Mouse (Mus musculus) forebrain, embryonic 10.5 days (tissue): ENCODE data around the gene Vps45. TPM values are rescaled to one million over a fixed set of nuclear protein-coding genes. Genes with fewer than 3 reads are reported as not detected.

ENCODE experiments used
- DNase-seq: peaks from one replicate; pipeline ENCODE4 v3.0.0-alpha.2; 2017; ENCODE audit warnings: low spot score; ENCODE audit errors: extremely low spot score
- H3K27ac ChIP-seq: fragments of 300-500 bp; sonication (generic); 2 replicates; pipeline ENCODE4 v1.5.1; 2016; ENCODE audit warnings: mild to moderate bottlenecking
- H3K27me3 ChIP-seq: fragments of 300-500 bp; sonication (generic); 2 replicates; pipeline ENCODE4 v1.6.1; 2016; ENCODE audit warnings: mild to moderate bottlenecking; ENCODE audit not compliant: poor library complexity, severe bottlenecking
- H3K36me3 ChIP-seq: fragments of 300-500 bp; sonication (generic); replicated peaks from 2 replicates; pipeline ENCODE4 v1.6.1; 2016; ENCODE audit warnings: mild to moderate bottlenecking, moderate library complexity
- H3K4me1 ChIP-seq: fragments of 300-500 bp; sonication (generic); 2 replicates; pipeline ENCODE4 v1.6.1; 2016
- H3K4me3 ChIP-seq: fragments of 300-500 bp; sonication (generic); 2 replicates; pipeline ENCODE4 v1.5.1; 2016; ENCODE audit warnings: mild to moderate bottlenecking, moderate library complexity
- H3K9me3 ChIP-seq: fragments of 300-500 bp; sonication (generic); 2 replicates; pipeline ENCODE4 v1.6.1; 2016; ENCODE audit warnings: mild to moderate bottlenecking, moderate library complexity
- WGBS: fragments of 180-500 bp; shearing (Covaris S2); methylation state at CpG from one replicate; pipeline ENCODE4 v1.1.7; 2016; 5-methylcytosine and 5-hydroxymethylcytosine counted together
- polyA plus RNA-seq: library from polyadenylated mRNA; unstranded; fragments of >200 nt; fragmentation: Nextera tagmentation; extraction: Ambion mirVana; gene quantifications from 2 replicates; pipeline ENCODE4 v1.2.1, GENCODE M21; 2016

Gene Vps45
- polyA plus RNA-seq, 1 experiment from 2014 or later: 28.0 TPM

GRCm38 (mm10) chr3:96029336-96029735 is 28.9 kb downstream of the Vps45 start:
- no peak for DNase-seq
- H3K4me3 ChIP-seq: no peak overlapping the region
- no peaks in the 10 kb centered on the region for H3K4me1 ChIP-seq
- H3K27me3 ChIP-seq: no peaks in the 10 kb centered on the region
- WGBS: 91% methylated on average over 3 of the region's 3 CpGs
- no peak overlapping the region for H3K27ac ChIP-seq
- peaks cover 12% of the 10 kb centered on the region for H3K36me3 ChIP-seq
- H3K9me3 ChIP-seq: no peaks in the 10 kb centered on the region

- H3K9me3 ChIP-seq: no peaks in the 10 kb centered on the region
- no peak for DNase-seq
- 95% methylated on average over 1 of the region's 1 CpGs for WGBS
- no peaks in the 10 kb centered on the region for H3K4me1 ChIP-seq
- H3K4me3 ChIP-seq: no peak overlapping the region
- peaks cover 7% of the 10 kb centered on the region; the same call in 1 of the 2 replicates for H3K36me3 ChIP-seq
- H3K27ac ChIP-seq: no peak overlapping the region
- no peaks in the 10 kb centered on the region for H3K27me3 ChIP-seq
Measured at GRCm38 (mm10) chr3:96027875-96028274, 30.4 kb downstream of the Vps45 start.

DNA sequence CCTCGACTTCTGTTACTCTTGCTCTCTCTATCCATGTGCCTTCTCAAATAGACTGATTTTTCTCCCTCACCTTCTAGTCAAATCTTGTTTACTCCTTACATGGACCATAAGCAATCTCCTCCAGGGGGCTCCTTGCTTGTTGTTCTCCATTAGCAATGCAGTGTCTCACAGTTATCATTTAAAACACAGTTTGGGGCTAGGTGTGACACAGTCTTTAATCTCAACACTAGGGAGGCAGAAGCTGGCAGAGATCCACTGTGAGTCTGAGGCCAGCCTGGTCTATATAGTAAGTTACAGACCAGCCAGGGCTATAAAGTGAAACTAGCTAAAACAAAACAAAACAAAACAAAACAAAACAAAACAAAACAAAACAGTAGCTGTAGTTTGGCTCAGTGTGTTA is 31.1 kb downstream of the Vps45 start:
- no peak for DNase-seq
- H3K36me3 ChIP-seq: peaks cover 7% of the 10 kb centered on the region; the same call in 1 of the 2 replicates
- no peaks in the 10 kb centered on the region for H3K9me3 ChIP-seq
- no peak overlapping the region for H3K27ac ChIP-seq
- H3K4me1 ChIP-seq: no peaks in the 10 kb centered on the region
- no peak overlapping the region for H3K4me3 ChIP-seq
- 81% methylated on average over 1 of the region's 1 CpGs for WGBS
- H3K27me3 ChIP-seq: no peaks in the 10 kb centered on the region

DNA sequence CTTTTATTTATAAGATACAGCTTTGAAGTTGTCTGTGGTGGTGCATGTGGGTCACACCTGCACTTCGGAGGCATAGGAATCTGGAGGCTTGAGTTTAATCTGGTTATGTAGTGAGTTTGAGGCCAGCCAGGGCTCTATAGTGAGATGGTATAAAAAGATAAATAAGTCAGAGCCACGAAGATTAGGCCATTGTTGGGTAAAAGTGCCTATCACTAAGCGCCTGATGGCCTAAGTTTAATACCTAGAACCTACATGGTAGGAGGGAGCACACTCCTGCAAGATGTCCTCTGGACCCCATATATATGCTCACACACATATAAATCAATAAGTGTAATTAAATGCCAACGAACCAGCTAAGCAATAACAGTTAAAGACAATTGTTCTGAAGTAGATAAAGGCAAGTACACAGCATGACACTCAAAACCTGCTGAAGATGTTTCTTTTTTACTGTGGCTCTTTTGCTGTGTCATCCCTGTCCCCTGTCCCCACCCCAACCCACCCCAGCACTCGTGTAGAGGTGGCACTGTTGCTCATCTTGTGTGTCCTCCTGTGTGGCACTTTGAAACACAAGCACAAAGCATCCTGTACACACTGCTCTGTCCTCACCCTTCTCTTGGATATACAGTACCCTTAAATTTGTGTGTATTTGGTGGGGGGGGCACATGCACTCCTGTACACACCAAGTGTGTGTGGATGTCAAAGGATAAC is 36.7 kb downstream of the Vps45 start:
- WGBS: 78% methylated on average over 5 of the region's 5 CpGs
- Histone ChIP-seq H3K36me3 (peaks cover 4% of the 10 kb centered on the region; the same call in 1 of the 2 replicates), H3K4me1 (no peaks in the 10 kb centered on the region), H3K27ac (no peak overlapping the region), H3K27me3 (no peaks in the 10 kb centered on the region), H3K9me3 (no peaks in the 10 kb centered on the region), H3K4me3 (no peak overlapping the region)
- no peak for DNase-seq

GRCm38 (mm10) chr3:96020735-96021134 is 37.5 kb downstream of the Vps45 start:
- no peak overlapping the region for H3K4me3 ChIP-seq
- H3K4me1 ChIP-seq: no peaks in the 10 kb centered on the region
- no peak overlapping the region for H3K27ac ChIP-seq
- H3K9me3 ChIP-seq: no peaks in the 10 kb centered on the region
- 96% methylated on average over 1 of the region's 1 CpGs for WGBS
- peaks cover 4% of the 10 kb centered on the region; the same call in 1 of the 2 replicates for H3K36me3 ChIP-seq
- no peak for DNase-seq
- no peaks in the 10 kb centered on the region for H3K27me3 ChIP-seq

GRCm38 (mm10) chr3:96017461-96017860 is 40.8 kb downstream of the Vps45 start:
- WGBS: 85% methylated on average over 5 of the region's 5 CpGs

GRCm38 (mm10) chr3:96016257-96016889 is 41.9 kb downstream of the Vps45 start:
- peaks cover 4% of the 10 kb centered on the region; the same call in 1 of the 2 replicates for H3K4me1 ChIP-seq
- peaks cover 4% of the 10 kb centered on the region; the same call in 1 of the 2 replicates for H3K36me3 ChIP-seq
- no peak for DNase-seq
- H3K27me3 ChIP-seq: no peaks in the 10 kb centered on the region
- no peak overlapping the region for H3K4me3 ChIP-seq
- no peak overlapping the region for H3K27ac ChIP-seq
- no peaks in the 10 kb centered on the region for H3K9me3 ChIP-seq
- WGBS: 94% methylated on average over 2 of the region's 2 CpGs

More at GRCm38 (mm10) chr3:96017461-96017860, 40.8 kb downstream of the Vps45 start:
- no peak overlapping the region for H3K27ac ChIP-seq
- H3K36me3 ChIP-seq: peaks cover 4% of the 10 kb centered on the region; the same call in 1 of the 2 replicates
- no peak overlapping the region for H3K4me3 ChIP-seq
- H3K9me3 ChIP-seq: no peaks in the 10 kb centered on the region
- no peaks in the 10 kb centered on the region for H3K27me3 ChIP-seq
- no peak for DNase-seq
- peaks cover 4% of the 10 kb centered on the region; the same call in 1 of the 2 replicates for H3K4me1 ChIP-seq

DNA sequence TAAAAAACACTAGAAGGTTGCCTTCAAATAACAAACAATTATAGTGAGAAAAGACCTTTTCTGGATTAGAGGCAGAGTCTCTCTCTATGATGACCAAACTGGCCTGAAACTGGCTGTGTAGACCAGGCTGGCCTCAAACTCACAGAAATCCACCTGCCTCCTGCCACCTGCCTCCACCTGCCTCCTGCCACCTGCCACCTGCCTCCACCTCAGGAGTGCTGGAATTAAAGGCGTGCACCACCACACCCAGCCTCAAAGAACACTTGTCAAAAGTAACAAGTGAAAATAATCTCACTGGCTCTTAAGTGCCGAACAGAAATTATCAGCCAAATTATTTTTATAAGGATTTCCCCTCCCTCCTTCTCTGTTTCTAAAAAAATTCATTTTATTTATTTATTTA is 42.6 kb downstream of the Vps45 start:
- 88% methylated on average over 2 of the region's 2 CpGs for WGBS
- H3K27ac ChIP-seq: no peak overlapping the region

GRCm38 (mm10) chr3:96012805-96013204 is 45.5 kb downstream of the Vps45 start:
- 61% methylated on average over 5 of the region's 5 CpGs for WGBS
- no peak for DNase-seq

More for the DNA sequence above, 42.6 kb downstream of the Vps45 start:
- H3K4me3 ChIP-seq: no peak overlapping the region
- H3K4me1 ChIP-seq: peaks cover 4% of the 10 kb centered on the region; the same call in 1 of the 2 replicates
- no peaks in the 10 kb centered on the region for H3K27me3 ChIP-seq
- H3K36me3 ChIP-seq: peaks cover 8% of the 10 kb centered on the region; the same call in 1 of the 2 replicates
- no peak for DNase-seq
- no peaks in the 10 kb centered on the region for H3K9me3 ChIP-seq

DNA sequence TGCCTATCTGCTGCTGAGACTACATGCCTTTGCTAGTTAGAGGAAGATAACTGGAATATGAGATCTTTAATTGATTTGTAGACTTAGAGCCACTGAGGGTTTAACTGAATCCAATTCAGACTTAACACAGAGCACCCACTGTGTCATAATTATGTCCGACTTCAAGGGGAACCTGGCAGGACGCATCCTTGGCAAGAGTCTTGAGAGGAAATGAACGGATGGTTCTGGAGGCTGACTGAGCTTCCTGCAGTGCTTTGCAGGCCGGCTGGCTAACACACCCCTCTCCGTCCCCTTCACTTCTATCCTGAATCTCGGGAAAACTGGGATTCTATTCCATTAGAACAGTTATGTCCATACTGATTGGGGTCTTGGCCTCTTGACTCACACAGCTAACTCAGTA is 49.8 kb downstream of the Vps45 start:
- no peaks in the 10 kb centered on the region for H3K9me3 ChIP-seq
- 0 out of 2 replicates have a peak, but pooled peaks cover 5% of the 10 kb centered on the region for H3K36me3 ChIP-seq
- H3K4me3 ChIP-seq: no peak overlapping the region
- H3K27ac ChIP-seq: no peak overlapping the region
- WGBS: 88% methylated on average over 6 of the region's 6 CpGs
- H3K27me3 ChIP-seq: no peaks in the 10 kb centered on the region
- DNase-seq: no peak
- peaks cover 4% of the 10 kb centered on the region; the same call in 1 of the 2 replicates for H3K4me1 ChIP-seq

More at GRCm38 (mm10) chr3:96012805-96013204, 45.5 kb downstream of the Vps45 start:
- no peak overlapping the region for H3K4me3 ChIP-seq
- peaks cover 4% of the 10 kb centered on the region; the same call in 1 of the 2 replicates for H3K4me1 ChIP-seq
- no peak overlapping the region for H3K27ac ChIP-seq
- 0 out of 2 replicates have a peak, but pooled peaks cover 5% of the 10 kb centered on the region for H3K36me3 ChIP-seq
- no peaks in the 10 kb centered on the region for H3K9me3 ChIP-seq
- H3K27me3 ChIP-seq: no peaks in the 10 kb centered on the region

- 96% methylated on average over 1 of the region's 1 CpGs for WGBS
- no peak for DNase-seq
Measured at GRCm38 (mm10) chr3:96001560-96001959, 56.7 kb downstream of the Vps45 start.

DNA sequence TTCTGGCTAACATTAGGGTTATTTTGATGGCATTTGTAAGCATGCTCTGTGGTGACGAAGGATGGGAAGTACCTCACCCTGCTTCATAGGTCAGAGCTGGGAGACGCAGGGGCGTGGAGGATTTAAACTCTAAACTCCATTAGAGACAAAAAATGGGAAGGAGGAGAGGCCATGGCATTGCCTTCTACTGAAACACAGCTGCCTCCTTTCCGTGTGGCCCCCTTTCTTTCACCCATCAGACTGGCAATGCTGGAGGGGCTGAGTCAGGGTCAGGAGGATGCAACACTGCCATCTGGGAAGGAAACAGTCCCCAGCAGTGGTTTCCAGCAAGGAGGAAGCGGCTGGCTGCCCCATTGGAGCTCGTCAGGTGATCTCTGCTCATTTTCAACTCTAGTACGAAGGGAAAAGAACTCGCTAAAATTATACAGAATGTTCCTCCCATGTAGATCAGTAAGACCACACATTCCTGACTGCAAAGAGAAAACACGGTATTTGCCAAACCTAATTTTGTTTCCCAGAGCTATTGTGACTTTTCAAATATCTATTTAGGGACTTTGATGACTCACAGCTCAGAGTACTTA is 57.3 kb downstream of the Vps45 start:
- no peak overlapping the region for H3K4me3 ChIP-seq
- H3K36me3 ChIP-seq: peaks cover 11% of the 10 kb centered on the region
- H3K27ac ChIP-seq: no peak overlapping the region
- no peaks in the 10 kb centered on the region for H3K9me3 ChIP-seq
- no peaks in the 10 kb centered on the region for H3K27me3 ChIP-seq
- DNase-seq: no peak
- whole genome bisulfite sequencing: 82% methylated on average over 9 of the region's 9 CpGs
- peaks cover 37% of the 10 kb centered on the region for H3K4me1 ChIP-seq

More at GRCm38 (mm10) chr3:96001560-96001959, 56.7 kb downstream of the Vps45 start:
- Histone ChIP-seq H3K9me3 (no peaks in the 10 kb centered on the region), H3K4me1 (peaks cover 31% of the 10 kb centered on the region), H3K36me3 (peaks cover 11% of the 10 kb centered on the region), H3K27ac (no peak overlapping the region), H3K27me3 (no peaks in the 10 kb centered on the region), H3K4me3 (no peak overlapping the region)
